Mouse (Mus musculus) kidney, postnatal 0 days (tissue): ENCODE results near the gene 0610009B22Rik. TPM values are rescaled to one million over a fixed set of nuclear protein-coding genes. Genes with fewer than 3 reads are reported as not detected.
"Not testable (repeated sequence)": the region's sequence is repeated elsewhere in the genome, so short reads cannot be mapped to it uniquely, and the experiment has no call there.

ENCODE experiments used
- ATAC-seq: fragments of 200-750 bp; cut with Nextera tagmentation; replicated peaks from 2 replicates; pipeline ENCODE4 v1.8.0; 2017; ENCODE audit warnings: low read depth, moderate number of reproducible peaks, moderate TSS enrichment, moderate library complexity; ENCODE audit not compliant: low FRiP score
- DNase-seq: peaks from one replicate; pipeline ENCODE4 v3.0.0-alpha.2; 2016; ENCODE audit warnings: low spot score
- H3K27ac ChIP-seq: fragments of 300-500 bp; sonication (generic); 2 replicates; pipeline ENCODE4 v1.5.1; 2014; ENCODE audit warnings: mild to moderate bottlenecking
- H3K27me3 ChIP-seq: fragments of 300-500 bp; sonication (generic); 2 replicates; pipeline ENCODE4 v1.6.1; 2014; ENCODE audit warnings: low read length, mixed read lengths; ENCODE audit not compliant: insufficient read depth
- H3K36me3 ChIP-seq: fragments of 300-500 bp; sonication (generic); 2 replicates; pipeline ENCODE4 v1.6.1; 2014; ENCODE audit warnings: low read length, mixed read lengths; ENCODE audit not compliant: insufficient read depth
- H3K4me1 ChIP-seq: fragments of 300-500 bp; sonication (generic); replicated peaks from 2 replicates; pipeline ENCODE4 v1.6.1; 2014; ENCODE audit warnings: antibody characterized with exemption, low read length, mixed read lengths; ENCODE audit not compliant: insufficient read depth
- H3K4me2 ChIP-seq: fragments of 300-500 bp; sonication (generic); 2 replicates; pipeline ENCODE4 v1.6.1; 2014; ENCODE audit warnings: mild to moderate bottlenecking, low read length, moderate library complexity, mixed read lengths
- H3K4me3 ChIP-seq: fragments of 300-500 bp; sonication (generic); replicated peaks from 2 replicates; pipeline ENCODE4 v1.5.1; 2014; ENCODE audit warnings: low read depth, low read length
- H3K9ac ChIP-seq: fragments of 300-500 bp; sonication (generic); 2 replicates; pipeline ENCODE4 v1.6.1; 2014; ENCODE audit warnings: low read depth, low read length
- H3K9me3 ChIP-seq: fragments of 300-500 bp; sonication (generic); replicated peaks from 2 replicates; pipeline ENCODE4 v1.6.1; 2016; ENCODE audit warnings: low read length, inconsistent platforms, mixed read lengths
- CTCF ChIP-seq: IDR thresholded peaks from 2 replicates; pipeline ENCODE4 v1.5.1; 2016; ENCODE audit warnings: antibody characterized with exemption, low read depth, mild to moderate bottlenecking, moderate library complexity
- WGBS: fragments of 180-500 bp; shearing (Covaris S2); extraction: QIAGEN DNeasy Blood & Tissue Kit; methylation state at CpG from one replicate; pipeline ENCODE4 v1.1.7; 2014; 5-methylcytosine and 5-hydroxymethylcytosine counted together
- polyA plus RNA-seq: library from polyadenylated mRNA; unstranded; fragments of >200 nt; fragmentation: Nextera tagmentation; extraction: Ambion mirVana; gene quantifications from 2 replicates; pipeline ENCODE4 v1.2.1, GENCODE M21; 2015

Gene 0610009B22Rik
- 156 and 163 TPM in 2 replicates for polyA plus RNA-seq

- Histone ChIP-seq H3K36me3 (0 out of 2 replicates have a peak, but pooled peaks cover 3% of the 10 kb centered on the region), H3K27me3 (no peaks in the 10 kb centered on the region), H3K4me1 (peaks cover 12% of the 10 kb centered on the region; the same call in 1 of the 2 replicates), H3K9ac (peak within 1 kb of the TSS; percentile 84), H3K27ac (peak within 1 kb of the TSS; percentile 100), H3K4me2 (peak within 1 kb of the TSS; percentile 66), H3K4me3 (peak within 1 kb of the TSS; percentile 68), H3K9me3 (no peaks in the 10 kb centered on the region)
- TF ChIP-seq CTCF = no peak
- WGBS = under 1% methylated on average over 60 of the region's 60 CpGs
- DNase-seq (peak; percentile 100), ATAC-seq (peak; percentile 98)
Observed at GRCm38 (mm10) chr11:51688330-51689328, at the start of gene 0610009B22Rik. Gene 0610009B22Rik (minus strand): TSS chr11:51688874.

- H3K27me3 ChIP-seq, DNase-seq, ATAC-seq, H3K4me2 ChIP-seq, H3K9ac ChIP-seq, H3K4me1 ChIP-seq, H3K4me3 ChIP-seq, H3K27ac ChIP-seq, H3K9me3 ChIP-seq: not testable (repeated sequence)
- WGBS = 96% methylated on average over 11 of the region's 13 CpGs
- H3K36me3 ChIP-seq = peaks cover 45% of the 10 kb centered on the region
Observed at GRCm38 (mm10) chr11:51734218-51734617, 45.5 kb upstream of the 0610009B22Rik start.

- Histone ChIP-seq H3K4me3 (no peak overlapping the region), H3K4me2 (no peak overlapping the region), H3K4me1 (no peaks in the 10 kb centered on the region), H3K9me3 (no peaks in the 10 kb centered on the region), H3K9ac (no peak overlapping the region), H3K27me3 (no peaks in the 10 kb centered on the region), H3K27ac (no peak overlapping the region), H3K36me3 (peaks cover 45% of the 10 kb centered on the region)
- WGBS = 83% methylated on average over 1 of the region's 1 CpGs
- ATAC-seq (no peak), DNase-seq (no peak)
- no peak for TF ChIP-seq CTCF
Observed at GRCm38 (mm10) chr11:51732883-51733282, 44.2 kb upstream of the 0610009B22Rik start.

- ATAC-seq (no peak), DNase-seq (no peak)
- H3K36me3 ChIP-seq = peaks cover 44% of the 10 kb centered on the region
- H3K4me2 ChIP-seq = no peak overlapping the region
- H3K9me3 ChIP-seq = no peaks in the 10 kb centered on the region
- H3K4me3 ChIP-seq = no peak overlapping the region
- H3K9ac ChIP-seq = no peak overlapping the region
- WGBS = 94% methylated on average over 11 of the region's 11 CpGs
- H3K27me3 ChIP-seq = no peaks in the 10 kb centered on the region
- H3K27ac ChIP-seq = no peak overlapping the region
- TF ChIP-seq CTCF = no peak
- no peaks in the 10 kb centered on the region for H3K4me1 ChIP-seq
Observed at GRCm38 (mm10) chr11:51721066-51721465, 32.4 kb upstream of the 0610009B22Rik start.

GRCm38 (mm10) chr11:51707080-51707479, 18.4 kb upstream of the 0610009B22Rik start:
- Histone ChIP-seq H3K9me3 (no peaks in the 10 kb centered on the region), H3K4me2 (no peak overlapping the region), H3K27me3 (no peaks in the 10 kb centered on the region), H3K36me3 (peaks cover 49% of the 10 kb centered on the region), H3K4me3 (no peak overlapping the region), H3K9ac (no peak overlapping the region), H3K4me1 (no peaks in the 10 kb centered on the region), H3K27ac (no peak overlapping the region)
- ATAC-seq = no peak
- TF ChIP-seq CTCF = no peak
- 93% methylated on average over 13 of the region's 13 CpGs for WGBS
- DNase-seq = no peak

- ATAC-seq (no peak), DNase-seq (no peak)
- H3K9ac ChIP-seq = no peak overlapping the region
- no peak overlapping the region for H3K4me2 ChIP-seq
- H3K27ac ChIP-seq = no peak overlapping the region
- 97% methylated on average over 10 of the region's 10 CpGs for WGBS
- H3K27me3 ChIP-seq = no peaks in the 10 kb centered on the region
- H3K36me3 ChIP-seq = peaks cover 45% of the 10 kb centered on the region
- no peak for TF ChIP-seq CTCF
- no peaks in the 10 kb centered on the region for H3K4me1 ChIP-seq
- no peaks in the 10 kb centered on the region for H3K9me3 ChIP-seq
- no peak overlapping the region for H3K4me3 ChIP-seq
Observed at GRCm38 (mm10) chr11:51706451-51706850, 17.8 kb upstream of the 0610009B22Rik start.
